Mouse (Mus musculus): ENCODE results near the gene Camsap1. TPM values are rescaled to one million over a fixed set of nuclear protein-coding genes. Genes with fewer than 3 reads are reported as not detected.

The Camsap1 gene
- polyA plus RNA-seq, 1 experiment from 2014 or later: 55.6 TPM

DNA sequence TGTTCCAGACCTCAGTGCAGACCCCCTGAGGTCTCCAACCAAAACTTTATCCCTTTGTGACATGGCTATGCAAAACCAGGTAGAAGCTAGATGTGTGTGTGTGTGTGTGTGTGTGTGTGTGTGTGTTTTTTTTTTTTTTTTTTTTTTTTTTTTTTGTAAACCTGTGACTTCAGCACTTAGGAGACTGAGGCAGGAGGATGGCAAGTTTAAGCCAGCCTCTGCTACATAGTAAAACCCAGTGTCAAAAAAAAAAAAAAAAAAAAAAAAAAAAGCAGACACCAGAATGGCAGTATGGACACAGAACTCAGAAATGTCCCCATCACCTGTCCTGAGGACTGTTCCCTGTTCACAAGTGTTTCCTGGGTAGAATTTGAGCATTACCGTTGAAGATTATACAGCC is 6.6 kb upstream of the Camsap1 start:
- no peaks in the 10 kb centered on the region for H3K9me3 ChIP-seq (ENCODE audit: control insufficient read depth, low read length)
- DNase-seq (ENCODE audit: low spot score) (no peak), ATAC-seq (replicated peaks; ENCODE audit: low FRiP score) (no peak)
- no peak overlapping the region for H3K4me3 ChIP-seq (ENCODE audit: low read depth, low read length)
- H3K4me2 ChIP-seq (ENCODE audit: low read depth, low read length, severe bottlenecking): no peak overlapping the region
- H3K27me3 ChIP-seq (ENCODE audit: control insufficient read depth, insufficient read depth, low read length): no peaks in the 10 kb centered on the region
- H3K9ac ChIP-seq (ENCODE audit: low read length): no peak overlapping the region
- no peaks in the 10 kb centered on the region for H3K4me1 ChIP-seq (replicated peaks; ENCODE audit: control insufficient read depth, insufficient read depth, low read length)
- H3K27ac ChIP-seq (ENCODE audit: low read depth, low read length): no peak overlapping the region
- WGBS: 97% methylated on average over 1 of the region's 1 CpGs
- no peaks in the 10 kb centered on the region for H3K36me3 ChIP-seq (ENCODE audit: control insufficient read depth, insufficient read depth, low read length)

DNA sequence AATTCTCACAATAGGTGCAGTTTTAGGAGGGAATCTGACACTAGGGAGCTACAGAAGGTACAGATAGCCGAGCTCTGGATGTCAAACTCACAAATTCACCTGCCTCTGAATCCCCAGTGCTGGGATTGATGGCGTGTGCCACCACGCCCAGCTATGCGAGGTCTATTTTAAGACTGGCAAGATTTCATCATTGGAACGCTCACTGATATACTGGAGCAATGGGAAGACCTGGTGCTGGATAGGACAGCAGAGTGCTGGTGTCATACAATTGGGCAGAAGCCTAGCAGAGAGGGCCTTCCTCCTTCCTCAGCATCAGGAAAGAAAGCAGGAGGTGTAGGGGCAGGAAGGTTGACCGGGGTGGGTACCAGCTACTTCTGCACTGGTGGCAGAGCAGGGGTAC is 4.7 kb upstream of the Camsap1 start:
- no peak for DNase-seq (ENCODE audit: low spot score)
- H3K4me3 ChIP-seq (ENCODE audit: low read depth, low read length): no peak overlapping the region
- H3K27ac ChIP-seq (ENCODE audit: low read depth, low read length): no peak overlapping the region
- 89% methylated on average over 6 of the region's 6 CpGs for WGBS
- no peak overlapping the region for H3K9ac ChIP-seq (ENCODE audit: low read length)
- no peaks in the 10 kb centered on the region for H3K9me3 ChIP-seq (ENCODE audit: control insufficient read depth, low read length)
- no peak overlapping the region for H3K4me2 ChIP-seq (ENCODE audit: low read depth, low read length, severe bottlenecking)
- H3K4me1 ChIP-seq (replicated peaks; ENCODE audit: control insufficient read depth, insufficient read depth, low read length): peaks cover 5% of the 10 kb centered on the region; the same call in 1 of the 2 replicates
- no peak for ATAC-seq (replicated peaks; ENCODE audit: low FRiP score)
- no peaks in the 10 kb centered on the region for H3K27me3 ChIP-seq (ENCODE audit: control insufficient read depth, insufficient read depth, low read length)
- no peaks in the 10 kb centered on the region for H3K36me3 ChIP-seq (ENCODE audit: control insufficient read depth, insufficient read depth, low read length)

GRCm38 (mm10) chr2:25986601-25987000 is 3.5 kb upstream of the Camsap1 start:
- WGBS: 69% methylated on average over 5 of the region's 5 CpGs
- H3K36me3 ChIP-seq (ENCODE audit: control insufficient read depth, insufficient read depth, low read length): no peaks in the 10 kb centered on the region
- DNase-seq (ENCODE audit: low spot score) (no peak), ATAC-seq (replicated peaks; ENCODE audit: low FRiP score) (no peak)
- no peak overlapping the region for H3K27ac ChIP-seq (ENCODE audit: low read depth, low read length)
- H3K4me2 ChIP-seq (ENCODE audit: low read depth, low read length, severe bottlenecking): no peak overlapping the region
- no peaks in the 10 kb centered on the region for H3K27me3 ChIP-seq (ENCODE audit: control insufficient read depth, insufficient read depth, low read length)
- no peaks in the 10 kb centered on the region for H3K9me3 ChIP-seq (ENCODE audit: control insufficient read depth, low read length)
- no peak overlapping the region for H3K4me3 ChIP-seq (ENCODE audit: low read depth, low read length)
- H3K9ac ChIP-seq (ENCODE audit: low read length): no peak overlapping the region
- peaks cover 5% of the 10 kb centered on the region; the same call in 1 of the 2 replicates for H3K4me1 ChIP-seq (replicated peaks; ENCODE audit: control insufficient read depth, insufficient read depth, low read length)

- Histone ChIP-seq H3K36me3 (ENCODE audit: control insufficient read depth, insufficient read depth, low read length) (no peaks in the 10 kb centered on the region), H3K4me2 (ENCODE audit: low read depth, low read length, severe bottlenecking) (peak overlapping the region; percentile 97), H3K27ac (ENCODE audit: low read depth, low read length) (peak overlapping the region; percentile 80), H3K9me3 (ENCODE audit: control insufficient read depth, low read length) (no peaks in the 10 kb centered on the region), H3K9ac (ENCODE audit: low read length) (peak overlapping the region; percentile 98), H3K4me3 (ENCODE audit: low read depth, low read length) (peak overlapping the region; percentile 95), H3K4me1 (replicated peaks; ENCODE audit: control insufficient read depth, insufficient read depth, low read length) (peaks cover 7% of the 10 kb centered on the region; the same call in 1 of the 2 replicates), H3K27me3 (ENCODE audit: control insufficient read depth, insufficient read depth, low read length) (no peaks in the 10 kb centered on the region)
- DNase-seq (ENCODE audit: low spot score) (no peak), ATAC-seq (replicated peaks; ENCODE audit: low FRiP score) (peak; percentile 35)
- WGBS: under 1% methylated on average over 71 of the region's 76 CpGs
Observed at GRCm38 (mm10) chr2:25982426-25983091, 523 bp downstream of the Camsap1 start.

- ATAC-seq (replicated peaks; ENCODE audit: low FRiP score) (no peak), DNase-seq (ENCODE audit: low spot score) (peak; percentile 66)
- Histone ChIP-seq H3K9me3 (ENCODE audit: control insufficient read depth, low read length) (no peaks in the 10 kb centered on the region), H3K4me1 (replicated peaks; ENCODE audit: control insufficient read depth, insufficient read depth, low read length) (peaks cover 7% of the 10 kb centered on the region; the same call in 1 of the 2 replicates), H3K4me2 (ENCODE audit: low read depth, low read length, severe bottlenecking) (peak overlapping the region; percentile 97), H3K9ac (ENCODE audit: low read length) (peak overlapping the region; percentile 98), H3K36me3 (ENCODE audit: control insufficient read depth, insufficient read depth, low read length) (no peaks in the 10 kb centered on the region), H3K27me3 (ENCODE audit: control insufficient read depth, insufficient read depth, low read length) (no peaks in the 10 kb centered on the region), H3K27ac (ENCODE audit: low read depth, low read length) (no peak overlapping the region), H3K4me3 (ENCODE audit: low read depth, low read length) (peak overlapping the region; percentile 95)
- WGBS: under 1% methylated on average over 16 of the region's 16 CpGs
Observed at GRCm38 (mm10) chr2:25982052-25982425, 1.0 kb downstream of the Camsap1 start.

DNA sequence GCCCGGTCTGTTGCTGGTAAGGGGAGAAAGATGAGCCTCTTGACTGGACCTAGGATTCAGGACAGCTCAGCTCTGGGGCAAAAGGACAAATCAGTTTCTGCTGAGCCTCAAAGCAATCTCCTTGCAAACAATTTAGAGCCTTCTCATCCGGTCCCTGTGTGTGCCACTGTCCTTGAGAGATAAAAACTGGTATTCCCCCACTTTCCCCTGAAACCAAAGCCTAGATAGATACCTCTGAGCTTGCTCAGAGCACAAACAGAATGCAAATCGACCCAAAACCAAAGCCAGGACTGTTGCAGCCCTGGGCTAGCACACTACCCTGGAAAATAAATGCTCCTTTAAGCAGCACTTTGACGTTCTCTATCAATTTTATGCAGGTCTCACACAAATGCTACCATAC is 4.1 kb downstream of the Camsap1 start:
- Histone ChIP-seq H3K27me3 (ENCODE audit: control insufficient read depth, insufficient read depth, low read length) (no peaks in the 10 kb centered on the region), H3K4me2 (ENCODE audit: low read depth, low read length, severe bottlenecking) (no peak overlapping the region), H3K9me3 (ENCODE audit: control insufficient read depth, low read length) (no peaks in the 10 kb centered on the region), H3K27ac (ENCODE audit: low read depth, low read length) (no peak overlapping the region), H3K36me3 (ENCODE audit: control insufficient read depth, insufficient read depth, low read length) (no peaks in the 10 kb centered on the region), H3K4me3 (ENCODE audit: low read depth, low read length) (no peak overlapping the region), H3K9ac (ENCODE audit: low read length) (no peak overlapping the region), H3K4me1 (replicated peaks; ENCODE audit: control insufficient read depth, insufficient read depth, low read length) (peaks cover 5% of the 10 kb centered on the region; the same call in 1 of the 2 replicates)
- ATAC-seq (replicated peaks; ENCODE audit: low FRiP score) (no peak), DNase-seq (ENCODE audit: low spot score) (no peak)
- 90% methylated on average over 4 of the region's 4 CpGs for WGBS

GRCm38 (mm10) chr2:25977587-25978239 is 5.4 kb downstream of the Camsap1 start:
- H3K4me2 ChIP-seq (ENCODE audit: low read depth, low read length, severe bottlenecking): no peak overlapping the region
- DNase-seq (ENCODE audit: low spot score) (no peak), ATAC-seq (replicated peaks; ENCODE audit: low FRiP score) (no peak)
- WGBS: 88% methylated on average over 7 of the region's 7 CpGs
- no peaks in the 10 kb centered on the region for H3K9me3 ChIP-seq (ENCODE audit: control insufficient read depth, low read length)
- H3K27me3 ChIP-seq (ENCODE audit: control insufficient read depth, insufficient read depth, low read length): no peaks in the 10 kb centered on the region
- H3K4me1 ChIP-seq (replicated peaks; ENCODE audit: control insufficient read depth, insufficient read depth, low read length): peaks cover 2% of the 10 kb centered on the region; the same call in 1 of the 2 replicates
- H3K27ac ChIP-seq (ENCODE audit: low read depth, low read length): no peak overlapping the region
- no peak overlapping the region for H3K4me3 ChIP-seq (ENCODE audit: low read depth, low read length)
- no peak overlapping the region for H3K9ac ChIP-seq (ENCODE audit: low read length)
- no peaks in the 10 kb centered on the region for H3K36me3 ChIP-seq (ENCODE audit: control insufficient read depth, insufficient read depth, low read length)

GRCm38 (mm10) chr2:25975141-25975770 is 7.8 kb downstream of the Camsap1 start:
- Histone ChIP-seq H3K27ac (ENCODE audit: low read depth, low read length) (no peak overlapping the region), H3K4me1 (replicated peaks; ENCODE audit: control insufficient read depth, insufficient read depth, low read length) (no peaks in the 10 kb centered on the region), H3K36me3 (ENCODE audit: control insufficient read depth, insufficient read depth, low read length) (no peaks in the 10 kb centered on the region), H3K4me3 (ENCODE audit: low read depth, low read length) (no peak overlapping the region), H3K4me2 (ENCODE audit: low read depth, low read length, severe bottlenecking) (no peak overlapping the region), H3K9ac (ENCODE audit: low read length) (no peak overlapping the region), H3K27me3 (ENCODE audit: control insufficient read depth, insufficient read depth, low read length) (no peaks in the 10 kb centered on the region), H3K9me3 (ENCODE audit: control insufficient read depth, low read length) (no peaks in the 10 kb centered on the region)
- ATAC-seq (replicated peaks; ENCODE audit: low FRiP score): no peak
- DNase-seq (ENCODE audit: low spot score): no peak
- 92% methylated on average over 4 of the region's 4 CpGs for WGBS

Measured in forebrain, embryonic 11.5 days (tissue).